Comparison of ENCODE assay signal across 10 mouse cellular contexts in the genomic region with DNA sequence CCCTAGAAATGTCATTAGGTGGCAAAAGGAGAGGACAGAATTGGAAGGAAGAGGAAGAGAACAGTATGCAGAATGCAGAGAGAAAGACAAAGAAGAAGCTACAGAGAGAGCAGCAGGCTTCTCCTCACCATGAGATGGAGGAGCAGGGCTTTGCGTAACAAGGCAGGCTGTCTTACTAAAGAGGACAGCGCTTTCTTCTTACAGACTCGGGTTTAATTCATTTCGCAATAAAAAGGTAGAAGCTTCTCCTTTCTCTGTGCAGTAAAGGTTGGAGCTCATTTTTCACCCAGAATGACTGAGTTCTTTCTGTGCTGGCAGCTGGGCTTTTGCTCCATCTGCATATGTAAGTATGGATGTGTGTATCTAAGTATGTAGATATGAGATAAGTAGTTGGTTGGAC.
"Had no signal": no experiment of that assay in that cellular context is flagged by ENCODE, and none has a peak within 500 bp of the region (broad histone marks: within the 10 kb centered on the region; RNA-seq: fewer than 3 reads in every experiment).

No protein-coding gene starts in this region.

- DNase-seq: kidney, adult 2 months; kidney, postnatal 25 days; layer of hippocampus, adult 9-11 months; lung, adult 18-20 months; midbrain, embryonic 14.5 days; right cerebral cortex, adult 18-20 months; right cerebral cortex, postnatal 14 days; right cerebral cortex, postnatal 4 days; thymus, postnatal 25 days had no signal

- ATAC-seq: intestine, postnatal 0 days had no signal
